Mouse (Mus musculus) testis, adult 2 months (tissue): ENCODE measurements around the gene Best1.

ENCODE experiments used
- CTCF ChIP-seq: fragments of 200-500 bp; IDR thresholded peaks from 2 replicates; pipeline ENCODE4 v1.5.1; 2012; ENCODE audit warnings: low read depth, mild to moderate bottlenecking, inconsistent platforms, low read length, moderate library complexity; ENCODE audit not compliant: control insufficient read depth, insufficient read depth, insufficient replicate concordance
- POLR2A ChIP-seq: fragments of 200-500 bp; IDR thresholded peaks from 2 replicates; pipeline ENCODE4 v1.6.1; 2012; ENCODE audit warnings: low read depth, mild to moderate bottlenecking, inconsistent platforms, low read length, moderate library complexity; ENCODE audit not compliant: control insufficient read depth

GRCm38 (mm10) chr19:9945800-9946564 is 55.5 kb downstream of the Best1 start:
- TF ChIP-seq CTCF (no peak), POLR2A (no peak)
